Mouse (Mus musculus) heart, embryonic 12.5 days (tissue): Measurements from ENCODE around the gene Hdac9. TPM values are rescaled to one million over a fixed set of nuclear protein-coding genes. Genes with fewer than 3 reads are reported as not detected.
A peak's percentile ranks its signal among the peaks of the same experiment; 100 is the strongest.

Experiments used
- ATAC-seq: fragments of 200-750 bp; cut with Nextera tagmentation; 2 replicates; pipeline ENCODE4 v1.8.0; 2017; ENCODE audit warnings: moderate TSS enrichment, moderate library complexity; ENCODE audit not compliant: insufficient number of reproducible peaks, low FRiP score
- H3K27ac ChIP-seq: fragments of 300-500 bp; sonication (generic); 2 replicates; pipeline ENCODE4 v1.5.1; 2016; ENCODE audit warnings: mild to moderate bottlenecking, moderate library complexity; ENCODE audit not compliant: poor library complexity, severe bottlenecking
- H3K27me3 ChIP-seq: fragments of 300-500 bp; sonication (generic); replicated peaks from 2 replicates; pipeline ENCODE4 v1.6.1; 2016; ENCODE audit warnings: mild to moderate bottlenecking, moderate library complexity
- H3K36me3 ChIP-seq: fragments of 300-500 bp; sonication (generic); 2 replicates; pipeline ENCODE4 v1.6.1; 2016; ENCODE audit warnings: mild to moderate bottlenecking, moderate library complexity
- H3K4me1 ChIP-seq: fragments of 300-500 bp; sonication (generic); replicated peaks from 2 replicates; pipeline ENCODE4 v1.6.1; 2016; ENCODE audit warnings: mild to moderate bottlenecking
- H3K4me2 ChIP-seq: fragments of 300-500 bp; sonication (generic); 2 replicates; pipeline ENCODE4 v1.6.1; 2016; ENCODE audit warnings: mild to moderate bottlenecking, moderate library complexity
- H3K4me3 ChIP-seq: fragments of 300-500 bp; sonication (generic); 2 replicates; pipeline ENCODE4 v1.5.1; 2016; ENCODE audit warnings: mild to moderate bottlenecking
- H3K9ac ChIP-seq: fragments of 300-500 bp; sonication (generic); 2 replicates; pipeline ENCODE4 v1.6.1; 2016; ENCODE audit warnings: mild to moderate bottlenecking, moderate library complexity
- H3K9me3 ChIP-seq: fragments of 300-500 bp; sonication (generic); replicated peaks from 2 replicates; pipeline ENCODE4 v1.6.1; 2016; ENCODE audit warnings: mild to moderate bottlenecking, moderate library complexity
- WGBS: fragments of 180-500 bp; shearing (Covaris S2); methylation state at CpG from one replicate; pipeline ENCODE4 v1.1.7; 2016; 5-methylcytosine and 5-hydroxymethylcytosine counted together
- polyA plus RNA-seq: library from polyadenylated mRNA; unstranded; fragments of >200 nt; fragmentation: Nextera tagmentation; extraction: Ambion mirVana; gene quantifications from 2 replicates; pipeline ENCODE4 v1.2.1, GENCODE M21; 2016

The Hdac9 gene
- polyA plus RNA-seq, 1 experiment from 2014 or later: 28.9 TPM

- WGBS: 28% methylated on average over 1 of the region's 1 CpGs
- Histone ChIP-seq H3K9me3 (0 out of 2 replicates have a peak, but pooled peaks cover 3% of the 10 kb centered on the region), H3K4me3 (no peak overlapping the region), H3K4me2 (0 out of 2 replicates have a peak overlapping the region, but pooled peaks have one; percentile 16), H3K9ac (no peak overlapping the region), H3K36me3 (no peaks in the 10 kb centered on the region), H3K27ac (no peak overlapping the region), H3K4me1 (peaks cover 16% of the 10 kb centered on the region), H3K27me3 (no peaks in the 10 kb centered on the region)
- ATAC-seq: no peak
Measured at GRCm38 (mm10) chr12:34697981-34698380, 218.9 kb downstream of the Hdac9 start.

DNA sequence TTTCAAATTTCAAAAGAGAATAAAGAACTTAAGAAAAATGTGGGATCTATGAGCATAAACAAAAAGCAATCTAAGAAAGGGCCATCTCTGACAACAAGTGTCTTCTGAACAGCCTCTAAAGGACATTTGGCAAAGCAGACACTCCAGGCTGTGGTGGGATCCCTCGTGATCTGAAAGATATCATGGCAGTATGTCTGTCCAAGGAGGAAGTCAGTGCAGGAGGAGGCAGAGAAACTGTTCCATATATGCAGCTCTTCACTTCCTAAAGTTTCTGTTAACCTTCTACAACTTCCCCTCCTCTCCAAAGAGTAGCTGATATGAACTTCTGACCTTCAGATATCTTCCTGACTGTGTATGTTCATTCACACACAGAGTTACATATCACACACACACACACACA lies 220.2 kb downstream of the Hdac9 start:
- Histone ChIP-seq H3K27me3 (no peaks in the 10 kb centered on the region), H3K36me3 (no peaks in the 10 kb centered on the region), H3K4me1 (peaks cover 16% of the 10 kb centered on the region), H3K4me2 (no peak overlapping the region), H3K9me3 (0 out of 2 replicates have a peak, but pooled peaks cover 3% of the 10 kb centered on the region), H3K9ac (no peak overlapping the region), H3K27ac (no peak overlapping the region), H3K4me3 (no peak overlapping the region)
- ATAC-seq: no peak
- WGBS: 43% methylated on average over 1 of the region's 1 CpGs

- H3K4me3 ChIP-seq: no peak overlapping the region
- WGBS: 78% methylated on average over 4 of the region's 4 CpGs
- ATAC-seq: no peak
- no peaks in the 10 kb centered on the region for H3K27me3 ChIP-seq
- no peaks in the 10 kb centered on the region for H3K4me1 ChIP-seq
- no peaks in the 10 kb centered on the region for H3K36me3 ChIP-seq
- H3K9ac ChIP-seq: no peak overlapping the region
- no peaks in the 10 kb centered on the region for H3K9me3 ChIP-seq
- no peak overlapping the region for H3K27ac ChIP-seq
- no peak overlapping the region for H3K4me2 ChIP-seq
Measured at GRCm38 (mm10) chr12:34688941-34689340, 228.0 kb downstream of the Hdac9 start.

GRCm38 (mm10) chr12:34683375-34683774 lies 233.5 kb downstream of the Hdac9 start:
- WGBS: 60% methylated on average over 4 of the region's 4 CpGs
- Histone ChIP-seq H3K27me3 (no peaks in the 10 kb centered on the region), H3K4me2 (no peak overlapping the region), H3K4me1 (no peaks in the 10 kb centered on the region), H3K4me3 (no peak overlapping the region), H3K27ac (no peak overlapping the region), H3K36me3 (no peaks in the 10 kb centered on the region), H3K9me3 (no peaks in the 10 kb centered on the region), H3K9ac (no peak overlapping the region)
- ATAC-seq: no peak

DNA sequence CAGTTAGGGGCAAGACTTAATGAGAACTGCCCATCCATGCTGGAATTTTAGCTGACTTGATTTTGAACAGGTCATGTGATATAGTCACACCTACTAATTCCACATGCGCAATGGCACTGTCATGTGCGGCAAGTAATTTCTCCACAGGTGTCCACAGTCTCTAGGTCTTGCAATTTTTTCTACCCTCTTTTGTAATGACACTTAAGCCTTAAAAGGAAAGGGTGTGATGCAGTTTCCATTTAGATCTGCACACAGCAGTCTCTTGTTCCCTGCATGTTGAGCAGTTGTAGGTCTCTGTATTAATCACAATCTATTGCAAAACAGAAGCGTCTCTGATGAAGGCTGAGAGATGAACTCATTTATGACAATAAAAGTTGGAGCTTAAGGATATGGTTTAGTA lies 234.2 kb downstream of the Hdac9 start:
- no peak overlapping the region for H3K9ac ChIP-seq
- no peaks in the 10 kb centered on the region for H3K4me1 ChIP-seq
- no peaks in the 10 kb centered on the region for H3K9me3 ChIP-seq
- no peak overlapping the region for H3K27ac ChIP-seq
- WGBS: 92% methylated on average over 3 of the region's 3 CpGs
- no peak overlapping the region for H3K4me2 ChIP-seq
- no peaks in the 10 kb centered on the region for H3K27me3 ChIP-seq
- no peak for ATAC-seq
- H3K4me3 ChIP-seq: no peak overlapping the region
- no peaks in the 10 kb centered on the region for H3K36me3 ChIP-seq

- H3K4me3 ChIP-seq: no peak overlapping the region
- no peaks in the 10 kb centered on the region for H3K4me1 ChIP-seq
- 64% methylated on average over 5 of the region's 5 CpGs for WGBS
- H3K27ac ChIP-seq: no peak overlapping the region
- H3K9ac ChIP-seq: no peak overlapping the region
- no peaks in the 10 kb centered on the region for H3K9me3 ChIP-seq
- H3K27me3 ChIP-seq: no peaks in the 10 kb centered on the region
- no peaks in the 10 kb centered on the region for H3K36me3 ChIP-seq
- no peak overlapping the region for H3K4me2 ChIP-seq
- no peak for ATAC-seq
Measured at GRCm38 (mm10) chr12:34680576-34680975, 236.3 kb downstream of the Hdac9 start.

GRCm38 (mm10) chr12:34677110-34677509 lies 239.8 kb downstream of the Hdac9 start:
- H3K9me3 ChIP-seq: no peaks in the 10 kb centered on the region
- H3K27me3 ChIP-seq: no peaks in the 10 kb centered on the region
- no peaks in the 10 kb centered on the region for H3K4me1 ChIP-seq
- H3K4me3 ChIP-seq: no peak overlapping the region
- H3K9ac ChIP-seq: no peak overlapping the region
- H3K36me3 ChIP-seq: no peaks in the 10 kb centered on the region
- no peak for ATAC-seq
- no peak overlapping the region for H3K4me2 ChIP-seq
- WGBS: 81% methylated on average over 6 of the region's 6 CpGs
- no peak overlapping the region for H3K27ac ChIP-seq

DNA sequence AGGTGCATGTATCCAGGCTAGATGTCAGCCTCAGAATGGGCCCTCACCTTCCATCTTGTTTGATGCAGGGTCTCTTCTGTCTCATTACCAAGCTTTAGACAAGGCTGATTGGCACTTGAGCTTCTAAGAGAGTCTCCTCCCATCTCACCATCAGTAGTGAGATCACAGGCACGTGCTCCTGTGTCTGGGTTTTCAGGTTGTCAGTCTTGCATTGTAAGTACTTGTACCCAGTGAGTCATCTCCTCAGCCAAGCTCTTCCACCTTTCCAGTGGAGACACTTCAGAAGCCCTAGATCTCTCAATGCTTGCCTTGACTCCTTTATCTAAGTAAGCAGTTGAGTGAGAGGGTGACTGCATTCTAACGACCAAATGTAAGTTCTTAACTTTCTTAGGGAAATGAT lies 242.7 kb downstream of the Hdac9 start:
- no peaks in the 10 kb centered on the region for H3K4me1 ChIP-seq
- no peak overlapping the region for H3K4me2 ChIP-seq
- H3K4me3 ChIP-seq: no peak overlapping the region
- H3K9me3 ChIP-seq: no peaks in the 10 kb centered on the region
- no peak overlapping the region for H3K27ac ChIP-seq
- H3K36me3 ChIP-seq: no peaks in the 10 kb centered on the region
- 29% methylated on average over 2 of the region's 2 CpGs for WGBS
- no peak overlapping the region for H3K9ac ChIP-seq
- ATAC-seq: no peak
- H3K27me3 ChIP-seq: no peaks in the 10 kb centered on the region

DNA sequence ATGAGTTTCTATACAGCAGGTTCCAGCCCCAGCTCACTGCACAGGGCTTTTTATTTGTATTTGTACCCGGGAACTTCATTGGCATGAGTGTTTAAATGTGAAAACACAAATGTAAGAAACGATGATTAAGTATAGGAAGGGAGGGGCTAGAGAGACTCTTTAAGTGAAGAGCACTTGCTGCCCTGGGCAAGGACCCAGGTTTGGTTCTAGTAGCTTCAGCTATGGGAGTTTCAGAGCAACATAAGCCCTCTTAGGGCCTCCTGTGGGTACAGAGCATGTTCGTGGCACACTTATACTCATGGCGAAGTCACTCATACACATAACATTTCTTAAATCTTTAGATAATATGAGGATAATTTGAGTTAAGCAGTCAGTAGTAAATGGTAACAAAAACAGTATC lies 243.4 kb downstream of the Hdac9 start:
- H3K27ac ChIP-seq: no peak overlapping the region
- 68% methylated on average over 4 of the region's 4 CpGs for WGBS

GRCm38 (mm10) chr12:34664758-34665157 lies 252.1 kb downstream of the Hdac9 start:
- 9% methylated on average over 3 of the region's 3 CpGs for WGBS
- no peaks in the 10 kb centered on the region for H3K9me3 ChIP-seq

More for the DNA sequence above, 243.4 kb downstream of the Hdac9 start:
- no peaks in the 10 kb centered on the region for H3K36me3 ChIP-seq
- H3K4me3 ChIP-seq: no peak overlapping the region
- no peak overlapping the region for H3K9ac ChIP-seq
- H3K27me3 ChIP-seq: no peaks in the 10 kb centered on the region
- no peak for ATAC-seq
- no peaks in the 10 kb centered on the region for H3K9me3 ChIP-seq
- H3K4me1 ChIP-seq: no peaks in the 10 kb centered on the region
- no peak overlapping the region for H3K4me2 ChIP-seq

DNA sequence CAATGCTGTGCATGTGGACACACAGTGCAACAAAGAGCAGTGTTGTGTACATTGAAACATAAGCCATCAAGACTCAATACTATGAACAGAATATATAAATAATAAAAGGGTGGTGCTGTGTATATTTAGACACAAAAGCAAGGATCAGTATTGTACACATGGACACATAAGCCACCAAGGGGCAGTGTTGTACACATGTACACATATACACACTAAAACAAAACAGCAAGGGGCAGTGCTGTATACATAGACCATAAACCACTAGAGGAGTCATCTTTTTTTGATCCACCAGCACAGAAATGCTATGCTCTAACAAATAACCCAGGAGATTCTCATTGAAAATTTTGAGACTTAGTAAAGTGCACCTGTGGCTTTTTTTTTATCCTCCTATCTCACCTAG lies 255.5 kb downstream of the Hdac9 start:
- Histone ChIP-seq H3K9me3 (no peaks in the 10 kb centered on the region), H3K4me2 (no peak overlapping the region), H3K4me3 (no peak overlapping the region), H3K4me1 (no peaks in the 10 kb centered on the region), H3K27me3 (no peaks in the 10 kb centered on the region), H3K9ac (no peak overlapping the region), H3K36me3 (no peaks in the 10 kb centered on the region), H3K27ac (no peak overlapping the region)
- ATAC-seq: no peak

More at GRCm38 (mm10) chr12:34664758-34665157, 252.1 kb downstream of the Hdac9 start:
- no peaks in the 10 kb centered on the region for H3K4me1 ChIP-seq
- no peak overlapping the region for H3K4me3 ChIP-seq
- no peaks in the 10 kb centered on the region for H3K27me3 ChIP-seq
- no peak overlapping the region for H3K9ac ChIP-seq
- H3K27ac ChIP-seq: no peak overlapping the region
- no peak overlapping the region for H3K4me2 ChIP-seq
- no peak for ATAC-seq
- no peaks in the 10 kb centered on the region for H3K36me3 ChIP-seq

DNA sequence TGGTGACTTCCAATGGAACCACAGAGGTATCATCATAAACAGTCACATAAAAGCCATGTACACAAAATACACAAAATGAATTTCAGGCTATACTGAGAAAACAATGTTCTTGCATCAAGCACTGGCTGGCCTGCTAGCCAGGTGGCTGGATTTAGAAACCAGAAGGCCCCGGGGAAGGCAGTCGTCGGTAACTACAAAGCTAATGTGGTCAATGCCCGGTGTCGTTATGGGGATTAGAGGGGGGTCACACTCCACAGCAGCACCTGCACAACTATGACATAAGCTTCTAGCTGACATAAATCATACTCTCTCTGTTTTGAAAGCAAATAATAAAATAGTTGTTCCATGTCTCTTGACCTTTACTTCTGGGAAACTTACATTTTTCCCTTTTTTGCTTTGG lies 256.9 kb downstream of the Hdac9 start:
- no peaks in the 10 kb centered on the region for H3K9me3 ChIP-seq
- H3K9ac ChIP-seq: no peak overlapping the region
- WGBS: 61% methylated on average over 5 of the region's 5 CpGs
- H3K36me3 ChIP-seq: no peaks in the 10 kb centered on the region
- H3K4me3 ChIP-seq: no peak overlapping the region
- ATAC-seq: no peak
- no peaks in the 10 kb centered on the region for H3K27me3 ChIP-seq
- H3K4me2 ChIP-seq: no peak overlapping the region
- no peaks in the 10 kb centered on the region for H3K4me1 ChIP-seq
- no peak overlapping the region for H3K27ac ChIP-seq
